Mouse (Mus musculus): ENCODE measurements around the gene Scaf1.
"Not testable (repeated sequence)": the region's sequence is repeated elsewhere in the genome, so short reads cannot be mapped to it uniquely, and the experiment has no call there.

- TF ChIP-seq CTCF (IDR thresholded peaks at IDR 0.05; ENCODE audit: control insufficient read depth, insufficient read depth, insufficient replicate concordance, low read depth, low read length); POLR2A (IDR thresholded peaks at IDR 0.05; ENCODE audit: control insufficient read depth, low read depth, low read length): not testable (repeated sequence)
Observed at GRCm38 (mm10) chr7:45023711-45024110, 7.5 kb upstream of the Scaf1 start.

Data from testis, adult 2 months (tissue).